Mouse (Mus musculus): ENCODE measurements around the gene Pdgfb. TPM values are rescaled to one million over a fixed set of nuclear protein-coding genes. Genes with fewer than 3 reads are reported as not detected.
A peak's percentile ranks its signal among the peaks of the same experiment; 100 is the strongest.

Pdgfb gene
- polyA plus RNA-seq, 1 experiment from 2014 or later = 5.8 TPM

GRCm38 (mm10) chr15:80028862-80029261 lies 14.1 kb upstream of the Pdgfb start:
- ATAC-seq (ENCODE audit: low FRiP score, low read depth) = no peak
- Histone ChIP-seq H3K27ac (replicated peaks) (no peak overlapping the region), H3K9me3 (no peaks in the 10 kb centered on the region), H3K27me3 (no peaks in the 10 kb centered on the region), H3K4me3 (no peak overlapping the region), H3K9ac (no peak overlapping the region), H3K36me3 (no peaks in the 10 kb centered on the region), H3K4me2 (no peak overlapping the region), H3K4me1 (replicated peaks) (peaks cover 20% of the 10 kb centered on the region)
- 89% methylated on average over 5 of the region's 5 CpGs for WGBS

GRCm38 (mm10) chr15:80026689-80027353 lies 12.0 kb upstream of the Pdgfb start:
- Histone ChIP-seq H3K9me3 (no peaks in the 10 kb centered on the region), H3K9ac (no peak overlapping the region), H3K4me2 (no peak overlapping the region), H3K27ac (replicated peaks) (no peak overlapping the region), H3K36me3 (no peaks in the 10 kb centered on the region), H3K27me3 (no peaks in the 10 kb centered on the region), H3K4me3 (no peak overlapping the region), H3K4me1 (replicated peaks) (peaks cover 20% of the 10 kb centered on the region)
- 75% methylated on average over 14 of the region's 14 CpGs for WGBS
- ATAC-seq (ENCODE audit: low FRiP score, low read depth) = no peak

GRCm38 (mm10) chr15:80026061-80026460 lies 11.3 kb upstream of the Pdgfb start:
- Histone ChIP-seq H3K27me3 (no peaks in the 10 kb centered on the region), H3K4me3 (no peak overlapping the region), H3K4me1 (replicated peaks) (peaks cover 20% of the 10 kb centered on the region), H3K9me3 (no peaks in the 10 kb centered on the region), H3K4me2 (no peak overlapping the region), H3K9ac (no peak overlapping the region), H3K36me3 (no peaks in the 10 kb centered on the region), H3K27ac (replicated peaks) (no peak overlapping the region)
- WGBS = 69% methylated on average over 5 of the region's 5 CpGs
- no peak for ATAC-seq (ENCODE audit: low FRiP score, low read depth)

DNA sequence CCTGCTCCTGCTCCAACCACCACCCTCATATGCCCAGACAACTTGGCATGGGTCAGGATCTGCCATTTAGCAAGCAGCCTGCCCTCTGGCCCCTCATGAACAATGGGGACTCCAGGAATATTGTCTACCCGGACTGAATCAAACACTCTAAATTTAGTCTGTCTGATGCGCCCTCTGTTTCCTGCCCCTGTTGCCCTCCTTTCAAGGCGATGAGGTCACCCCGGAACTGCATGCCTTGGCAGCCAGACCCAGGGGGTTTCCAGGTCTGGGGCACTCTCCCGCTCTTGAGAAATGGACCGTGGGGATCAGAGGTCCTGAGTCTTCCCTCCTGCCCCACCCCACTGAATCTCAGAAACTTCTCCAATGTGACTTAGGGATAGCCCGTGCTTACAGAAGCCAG lies 10.8 kb upstream of the Pdgfb start:
- ATAC-seq (ENCODE audit: low FRiP score, low read depth) = no peak
- H3K4me3 ChIP-seq = no peak overlapping the region
- H3K27ac ChIP-seq (replicated peaks) = no peak overlapping the region
- H3K4me2 ChIP-seq = no peak overlapping the region
- no peaks in the 10 kb centered on the region for H3K27me3 ChIP-seq
- no peaks in the 10 kb centered on the region for H3K36me3 ChIP-seq
- H3K9ac ChIP-seq = no peak overlapping the region
- WGBS = 53% methylated on average over 7 of the region's 7 CpGs
- no peaks in the 10 kb centered on the region for H3K9me3 ChIP-seq
- H3K4me1 ChIP-seq (replicated peaks) = peaks cover 20% of the 10 kb centered on the region

DNA sequence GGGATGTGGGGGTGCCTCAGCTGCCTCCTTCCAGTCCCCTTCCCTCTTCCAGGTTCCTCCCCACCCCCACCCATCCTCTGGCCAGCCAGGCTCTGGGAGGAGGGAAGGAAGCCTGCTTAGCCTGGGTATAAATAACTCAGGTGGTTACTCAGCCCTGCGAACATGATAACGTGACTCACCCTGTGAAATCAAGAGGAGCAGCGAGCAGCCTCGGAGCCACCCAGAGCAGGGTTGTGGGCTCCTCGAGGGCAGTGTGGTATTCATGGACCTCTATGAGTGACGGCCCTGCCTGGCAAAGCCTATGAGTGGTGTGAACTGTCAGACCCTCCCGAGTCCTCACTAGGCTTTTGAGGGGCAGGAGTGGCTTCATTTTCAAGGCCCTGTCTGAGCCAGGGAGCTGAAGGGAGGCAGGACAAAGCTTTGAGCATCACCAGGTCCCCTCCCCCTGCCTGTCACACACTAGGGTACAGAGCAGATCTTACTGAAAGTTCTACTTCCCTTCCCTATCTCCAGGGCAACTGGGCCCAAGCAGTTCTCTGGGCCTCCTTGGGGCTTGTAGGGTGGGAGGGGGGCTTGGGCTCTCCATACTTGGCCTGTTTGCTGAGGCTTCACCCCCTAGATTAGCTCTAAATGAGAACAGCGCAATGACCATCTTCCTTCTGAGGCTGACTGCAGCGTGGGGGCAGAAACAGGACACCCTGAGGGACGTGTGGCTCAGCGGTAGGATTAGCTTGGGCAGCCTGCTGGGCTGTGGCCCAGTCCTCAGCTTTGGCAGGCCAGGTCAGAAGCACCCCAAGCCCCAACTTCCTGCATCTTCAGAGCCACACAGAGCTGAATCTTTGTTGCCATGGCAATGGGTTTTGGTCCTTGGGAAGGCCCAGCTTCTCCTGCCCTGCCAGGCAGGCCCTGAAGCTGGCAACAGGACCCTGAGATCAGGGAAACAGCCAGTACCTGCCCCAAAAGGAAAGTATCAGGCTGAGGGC lies 9.8 kb upstream of the Pdgfb start:
- H3K4me3 ChIP-seq = no peak overlapping the region
- H3K27ac ChIP-seq (replicated peaks) = no peak overlapping the region
- no peaks in the 10 kb centered on the region for H3K9me3 ChIP-seq
- no peaks in the 10 kb centered on the region for H3K27me3 ChIP-seq
- H3K4me1 ChIP-seq (replicated peaks) = peaks cover 20% of the 10 kb centered on the region
- H3K36me3 ChIP-seq = no peaks in the 10 kb centered on the region
- no peak overlapping the region for H3K9ac ChIP-seq
- ATAC-seq (ENCODE audit: low FRiP score, low read depth) = no peak
- no peak overlapping the region for H3K4me2 ChIP-seq
- WGBS = 35% methylated on average over 11 of the region's 11 CpGs

- 68% methylated on average over 4 of the region's 4 CpGs for WGBS
- H3K9me3 ChIP-seq = no peaks in the 10 kb centered on the region
- no peak overlapping the region for H3K4me3 ChIP-seq
- H3K27me3 ChIP-seq = peaks cover 12% of the 10 kb centered on the region
- no peaks in the 10 kb centered on the region for H3K36me3 ChIP-seq
- peaks cover 15% of the 10 kb centered on the region for H3K4me1 ChIP-seq (replicated peaks)
- no peak overlapping the region for H3K4me2 ChIP-seq
- no peak overlapping the region for H3K9ac ChIP-seq
- ATAC-seq (ENCODE audit: low FRiP score, low read depth) = no peak
- H3K27ac ChIP-seq (replicated peaks) = no peak overlapping the region
These were observed 5.7 kb upstream of the Pdgfb start for GRCm38 (mm10) chr15:80020516-80020915.

DNA sequence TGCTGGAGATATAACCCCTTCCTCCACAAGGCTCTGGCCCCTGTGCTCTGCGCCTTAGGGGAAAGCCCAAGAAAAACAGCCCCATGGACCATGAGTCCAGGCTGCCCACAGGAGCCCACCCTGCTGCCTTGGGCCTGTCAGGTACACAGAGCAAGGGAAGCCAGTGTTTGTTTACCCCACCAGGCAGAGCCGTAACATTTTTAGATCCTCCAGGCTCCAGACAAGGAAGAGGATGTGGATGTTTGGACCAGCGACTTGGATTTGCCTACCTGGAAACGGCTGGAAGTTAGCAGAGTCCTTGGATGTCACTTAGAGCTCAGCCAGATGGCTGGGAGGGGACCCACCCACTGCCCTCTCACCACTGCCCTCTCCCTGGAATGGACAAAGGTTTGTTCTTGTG lies 4.8 kb upstream of the Pdgfb start:
- Histone ChIP-seq H3K27ac (replicated peaks) (no peak overlapping the region), H3K4me3 (no peak overlapping the region), H3K4me2 (no peak overlapping the region), H3K4me1 (replicated peaks) (peaks cover 16% of the 10 kb centered on the region), H3K9me3 (no peaks in the 10 kb centered on the region), H3K36me3 (no peaks in the 10 kb centered on the region), H3K27me3 (peaks cover 20% of the 10 kb centered on the region), H3K9ac (no peak overlapping the region)
- 68% methylated on average over 4 of the region's 4 CpGs for WGBS
- ATAC-seq (ENCODE audit: low FRiP score, low read depth) = no peak

DNA sequence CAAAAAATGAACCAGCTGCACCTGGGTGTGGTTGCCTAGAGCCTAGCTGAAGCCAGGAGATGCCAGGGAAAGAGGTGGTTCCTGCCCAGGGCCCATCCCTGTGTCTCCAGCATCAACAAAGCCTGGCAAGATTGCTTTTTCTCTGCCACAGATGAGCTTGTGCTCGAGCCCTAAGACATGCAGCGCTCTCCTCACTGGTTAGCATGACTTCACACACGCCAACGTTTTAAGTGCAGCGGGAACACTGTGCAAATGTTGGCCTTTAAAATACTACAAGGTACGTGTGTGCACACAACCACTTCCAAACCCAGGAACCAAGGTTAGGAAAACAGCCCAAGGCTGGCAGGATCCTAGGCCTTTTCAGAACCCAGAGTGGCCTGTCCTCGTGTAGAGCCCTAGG lies 4.4 kb upstream of the Pdgfb start:
- Histone ChIP-seq H3K27me3 (peaks cover 20% of the 10 kb centered on the region), H3K9me3 (no peaks in the 10 kb centered on the region), H3K4me1 (replicated peaks) (peaks cover 16% of the 10 kb centered on the region), H3K36me3 (no peaks in the 10 kb centered on the region), H3K4me3 (no peak overlapping the region), H3K4me2 (no peak overlapping the region), H3K27ac (replicated peaks) (peak overlapping the region; percentile 22; the same call in 1 of the 2 replicates), H3K9ac (no peak overlapping the region)
- no peak for ATAC-seq (ENCODE audit: low FRiP score, low read depth)
- WGBS = 79% methylated on average over 7 of the region's 7 CpGs

GRCm38 (mm10) chr15:80016563-80017301 lies 2.0 kb upstream of the Pdgfb start:
- Histone ChIP-seq H3K27ac (replicated peaks) (no peak overlapping the region), H3K36me3 (no peaks in the 10 kb centered on the region), H3K4me2 (no peak overlapping the region), H3K27me3 (peaks cover 24% of the 10 kb centered on the region), H3K9me3 (no peaks in the 10 kb centered on the region), H3K4me3 (no peak overlapping the region), H3K4me1 (replicated peaks) (peaks cover 37% of the 10 kb centered on the region), H3K9ac (no peak overlapping the region)
- WGBS = 90% methylated on average over 9 of the region's 9 CpGs
- no peak for ATAC-seq (ENCODE audit: low FRiP score, low read depth)

DNA sequence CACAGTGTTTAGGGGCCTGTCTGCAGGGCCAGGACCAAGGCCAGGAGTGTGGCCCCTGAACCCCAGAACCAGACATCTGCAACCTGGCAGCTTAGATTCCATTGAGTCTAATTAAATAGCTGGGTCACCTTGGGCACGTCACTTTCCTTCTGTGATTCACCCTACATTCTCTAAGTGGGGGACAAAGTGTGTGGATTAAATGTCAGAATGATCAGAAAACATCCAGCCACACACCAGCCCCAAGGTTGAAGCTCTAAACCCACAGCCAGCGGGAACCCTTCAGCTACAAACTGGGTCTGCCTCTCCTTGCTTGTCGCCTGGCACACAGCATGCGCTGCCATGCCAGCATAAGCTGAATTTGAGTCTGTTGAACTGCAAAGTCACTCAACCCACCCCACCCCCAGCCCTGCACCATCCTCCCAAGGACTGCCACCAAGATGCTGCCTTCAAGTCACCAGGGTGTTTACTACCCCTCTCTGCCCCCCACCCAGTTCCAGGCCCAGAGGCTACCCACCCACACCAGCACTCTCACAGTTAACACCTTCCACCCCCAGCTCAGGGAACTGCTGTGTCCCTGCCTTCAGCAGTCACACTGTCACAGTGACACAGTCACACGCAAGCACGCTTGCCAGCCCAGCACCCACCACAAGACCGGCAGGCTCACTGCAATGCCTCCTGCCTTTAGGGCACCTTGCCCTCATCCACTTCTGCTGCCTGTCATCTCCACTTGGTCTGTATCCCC lies 605 bp upstream of the Pdgfb start:
- peaks cover 37% of the 10 kb centered on the region for H3K4me1 ChIP-seq (replicated peaks)
- no peaks in the 10 kb centered on the region for H3K36me3 ChIP-seq
- peak overlapping the region; percentile 77 for H3K9ac ChIP-seq
- no peak for ATAC-seq (ENCODE audit: low FRiP score, low read depth)
- peak overlapping the region; percentile 80; the same call in 1 of the 2 replicates for H3K27ac ChIP-seq (replicated peaks)
- 64% methylated on average over 7 of the region's 7 CpGs for WGBS
- peak overlapping the region; percentile 62 for H3K4me3 ChIP-seq
- H3K9me3 ChIP-seq = no peaks in the 10 kb centered on the region
- H3K4me2 ChIP-seq = peak overlapping the region; percentile 95
- peaks cover 24% of the 10 kb centered on the region for H3K27me3 ChIP-seq

DNA sequence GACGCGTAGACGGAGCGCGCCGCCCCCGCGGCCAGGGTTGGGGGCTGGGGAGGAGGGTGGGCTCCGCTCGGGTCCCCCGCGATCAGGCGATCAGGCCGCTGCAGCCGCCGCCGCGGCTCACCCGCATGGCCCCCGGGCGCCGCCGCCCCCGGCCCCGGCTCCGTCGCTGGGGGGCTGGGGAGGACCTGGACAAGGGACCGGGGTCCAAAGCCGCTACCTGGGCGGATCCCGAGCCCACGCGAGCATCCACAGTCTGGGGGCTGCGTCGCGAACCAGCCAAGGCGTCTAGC lies 801 bp downstream of the Pdgfb start:
- ATAC-seq (ENCODE audit: low FRiP score, low read depth) = no peak
- 0% methylated on average over 24 of the region's 37 CpGs for WGBS

More for the DNA sequence above, 801 bp downstream of the Pdgfb start:
- H3K4me1 ChIP-seq (replicated peaks) = peaks cover 37% of the 10 kb centered on the region
- H3K27ac ChIP-seq (replicated peaks) = peak overlapping the region; percentile 80
- peak overlapping the region; percentile 95 for H3K4me2 ChIP-seq
- peaks cover 24% of the 10 kb centered on the region for H3K27me3 ChIP-seq
- H3K9me3 ChIP-seq = no peaks in the 10 kb centered on the region
- peak overlapping the region; percentile 77 for H3K9ac ChIP-seq
- H3K36me3 ChIP-seq = no peaks in the 10 kb centered on the region
- peak overlapping the region; percentile 62 for H3K4me3 ChIP-seq

Data from hindbrain, embryonic 15.5 days (tissue).